Mouse (Mus musculus) stomach, embryonic 15.5 days (tissue): Measurements from ENCODE around the gene Fstl3. TPM values are rescaled to one million over a fixed set of nuclear protein-coding genes. Genes with fewer than 3 reads are reported as not detected.
"Not testable (repeated sequence)": the region's sequence is repeated elsewhere in the genome, so short reads cannot be mapped to it uniquely, and the experiment has no call there.

Experiments used
- ATAC-seq: fragments of 200-750 bp; cut with Nextera tagmentation; 2 replicates; pipeline ENCODE4 v1.8.0; 2017; ENCODE audit warnings: low read depth, moderate number of reproducible peaks, moderate TSS enrichment; ENCODE audit not compliant: insufficient read depth, low FRiP score
- H3K27ac ChIP-seq: fragments of 300-500 bp; sonication (generic); 2 replicates; pipeline ENCODE4 v1.5.1; 2015; ENCODE audit warnings: mild to moderate bottlenecking, inconsistent platforms
- H3K27me3 ChIP-seq: fragments of 300-500 bp; sonication (generic); replicated peaks from 2 replicates; pipeline ENCODE4 v1.6.1; 2015; ENCODE audit warnings: inconsistent platforms
- H3K36me3 ChIP-seq: fragments of 300-500 bp; sonication (generic); 2 replicates; pipeline ENCODE4 v1.6.1; 2015; ENCODE audit warnings: inconsistent platforms
- H3K4me1 ChIP-seq: fragments of 300-500 bp; sonication (generic); 2 replicates; pipeline ENCODE4 v1.6.1; 2015; ENCODE audit warnings: inconsistent platforms
- H3K4me2 ChIP-seq: fragments of 300-500 bp; sonication (generic); 2 replicates; pipeline ENCODE4 v1.6.1; 2015; ENCODE audit warnings: mild to moderate bottlenecking, inconsistent platforms
- H3K4me3 ChIP-seq: fragments of 300-500 bp; sonication (generic); replicated peaks from 2 replicates; pipeline ENCODE4 v1.5.1; 2015; ENCODE audit warnings: inconsistent platforms
- H3K9ac ChIP-seq: fragments of 300-500 bp; sonication (generic); 2 replicates; pipeline ENCODE4 v1.6.1; 2015; ENCODE audit warnings: inconsistent platforms
- H3K9me3 ChIP-seq: fragments of 300-500 bp; sonication (generic); 2 replicates; pipeline ENCODE4 v1.6.1; 2016; ENCODE audit warnings: inconsistent platforms
- WGBS: fragments of 180-500 bp; shearing (Covaris S2); methylation state at CpG from one replicate; pipeline ENCODE4 v1.1.7; 2015; 5-methylcytosine and 5-hydroxymethylcytosine counted together
- polyA plus RNA-seq: library from polyadenylated mRNA; unstranded; fragments of >200 nt; fragmentation: Nextera tagmentation; extraction: Ambion mirVana; gene quantifications from 2 replicates; pipeline ENCODE4 v1.2.1, GENCODE M21; 2015

Fstl3 gene
- polyA plus RNA-seq, 1 experiment from 2014 or later = 15.5 TPM

- peaks cover 12% of the 10 kb centered on the region; the same call in 1 of the 2 replicates for H3K9me3 ChIP-seq
- peaks cover 45% of the 10 kb centered on the region for H3K36me3 ChIP-seq
- H3K27me3 ChIP-seq = no peaks in the 10 kb centered on the region
- H3K4me2 ChIP-seq = no peak overlapping the region
- H3K4me1 ChIP-seq = peaks cover 6% of the 10 kb centered on the region; the same call in 1 of the 2 replicates
- no peak for ATAC-seq
- 91% methylated on average over 15 of the region's 15 CpGs for WGBS
- no peak overlapping the region for H3K9ac ChIP-seq
- H3K27ac ChIP-seq = no peak overlapping the region
- H3K4me3 ChIP-seq = no peak overlapping the region
These were observed 33.3 kb upstream of the Fstl3 start for GRCm38 (mm10) chr10:79743650-79744365.

GRCm38 (mm10) chr10:79745411-79745810 is 31.7 kb upstream of the Fstl3 start:
- no peak for ATAC-seq
- H3K4me2 ChIP-seq = peak overlapping the region; percentile 61
- peaks cover 6% of the 10 kb centered on the region; the same call in 1 of the 2 replicates for H3K4me1 ChIP-seq
- H3K27me3 ChIP-seq = no peaks in the 10 kb centered on the region
- H3K36me3 ChIP-seq = peaks cover 29% of the 10 kb centered on the region
- 87% methylated on average over 3 of the region's 3 CpGs for WGBS
- no peak overlapping the region for H3K27ac ChIP-seq
- H3K9me3 ChIP-seq = no peaks in the 10 kb centered on the region
- H3K4me3 ChIP-seq = peak overlapping the region; percentile 60
- no peak overlapping the region for H3K9ac ChIP-seq

- 3% methylated on average over 38 of the region's 38 CpGs for WGBS
- H3K27ac ChIP-seq = no peak within 1 kb of the TSS
- H3K9ac ChIP-seq = peak within 1 kb of the TSS; percentile 42
- H3K36me3 ChIP-seq = peaks cover 22% of the 10 kb centered on the region
- H3K9me3 ChIP-seq = no peaks in the 10 kb centered on the region
- H3K27me3 ChIP-seq = no peaks in the 10 kb centered on the region
- H3K4me3 ChIP-seq = peak within 1 kb of the TSS; percentile 60
- ATAC-seq = peak; percentile 98
- H3K4me2 ChIP-seq = peak within 1 kb of the TSS; percentile 61
- H3K4me1 ChIP-seq = peaks cover 6% of the 10 kb centered on the region; the same call in 1 of the 2 replicates
These were observed 30.9 kb upstream of the Fstl3 start, which contains the start of gene Polrmt for GRCm38 (mm10) chr10:79745898-79746773. Polrmt (minus strand) TSS chr10:79746581.

DNA sequence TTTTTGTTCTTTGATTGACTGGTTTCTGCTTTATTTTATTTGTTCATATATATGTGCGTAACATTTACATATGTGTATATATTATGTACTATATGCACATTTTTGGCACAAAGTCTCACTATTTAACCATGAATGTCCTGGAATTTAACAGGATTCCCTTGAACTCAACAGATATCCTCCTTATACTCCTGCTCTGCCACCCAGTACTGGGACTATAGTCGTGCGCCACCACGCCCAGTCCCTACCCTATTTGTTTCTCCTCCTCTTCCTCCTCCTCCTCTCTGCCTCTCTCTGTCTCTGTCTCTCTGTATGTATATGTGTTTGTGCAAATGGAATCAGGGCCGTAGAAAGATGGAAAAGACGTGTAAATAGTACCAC is 30.3 kb upstream of the Fstl3 start:
- 21% methylated on average over 6 of the region's 6 CpGs for WGBS
- H3K9ac ChIP-seq = no peak overlapping the region

DNA sequence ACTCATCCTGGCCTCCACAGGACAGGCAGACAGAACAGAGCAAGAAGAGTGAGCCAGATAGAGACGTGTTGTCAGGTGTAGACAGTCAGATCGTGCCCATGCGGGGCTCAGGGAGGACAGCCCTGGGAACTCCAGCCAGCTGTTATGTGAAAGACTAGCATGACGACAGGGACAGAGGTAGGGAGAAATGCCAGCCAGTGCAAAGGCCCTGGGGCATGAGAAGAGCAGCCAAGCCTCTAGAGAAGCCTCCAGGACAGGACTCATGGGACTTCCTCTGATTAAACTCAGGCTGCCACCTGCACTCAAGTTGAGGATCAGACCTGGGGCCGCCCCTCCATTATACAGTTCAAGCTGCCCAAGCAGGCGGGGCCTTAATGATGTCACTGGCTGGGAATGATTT is 28.6 kb upstream of the Fstl3 start:
- peaks cover 6% of the 10 kb centered on the region; the same call in 1 of the 2 replicates for H3K4me1 ChIP-seq
- no peak overlapping the region for H3K9ac ChIP-seq
- no peak overlapping the region for H3K4me3 ChIP-seq
- peaks cover under 1% of the 10 kb centered on the region; the same call in 1 of the 2 replicates for H3K36me3 ChIP-seq
- H3K9me3 ChIP-seq = no peaks in the 10 kb centered on the region
- no peaks in the 10 kb centered on the region for H3K27me3 ChIP-seq
- 79% methylated on average over 6 of the region's 6 CpGs for WGBS
- H3K4me2 ChIP-seq = no peak overlapping the region
- ATAC-seq = no peak
- no peak overlapping the region for H3K27ac ChIP-seq

More for the DNA sequence above, 30.3 kb upstream of the Fstl3 start:
- H3K4me3 ChIP-seq = no peak overlapping the region; the same call in 1 of the 2 replicates
- no peak overlapping the region for H3K27ac ChIP-seq
- peaks cover 16% of the 10 kb centered on the region for H3K36me3 ChIP-seq
- peak; percentile 54; the same call in 1 of the 2 replicates for ATAC-seq
- peak overlapping the region; percentile 52 for H3K4me2 ChIP-seq
- no peaks in the 10 kb centered on the region for H3K27me3 ChIP-seq
- peaks cover 6% of the 10 kb centered on the region; the same call in 1 of the 2 replicates for H3K4me1 ChIP-seq
- H3K9me3 ChIP-seq = no peaks in the 10 kb centered on the region

- Histone ChIP-seq H3K9me3 (no peaks in the 10 kb centered on the region), H3K4me3 (peak within 1 kb of the TSS; percentile 27), H3K4me1 (0 out of 2 replicates have a peak, but pooled peaks cover 4% of the 10 kb centered on the region), H3K9ac (0 out of 2 replicates have a peak within 1 kb of the TSS, but pooled peaks have one; percentile 16), H3K27ac (no peak within 1 kb of the TSS), H3K36me3 (peaks cover 28% of the 10 kb centered on the region), H3K27me3 (no peaks in the 10 kb centered on the region), H3K4me2 (peak within 1 kb of the TSS; percentile 63)
- ATAC-seq = peak; percentile 84
- WGBS = 1% methylated on average over 36 of the region's 36 CpGs
These were observed 22.1 kb upstream of the Fstl3 start, which contains the start of gene Fgf22 for GRCm38 (mm10) chr10:79754856-79755516. Fgf22 (plus strand) TSS chr10:79755076.

GRCm38 (mm10) chr10:79755854-79756253 is 21.2 kb upstream of the Fstl3 start:
- Histone ChIP-seq H3K4me3 (no peak overlapping the region), H3K36me3 (peaks cover 32% of the 10 kb centered on the region), H3K9me3 (no peaks in the 10 kb centered on the region), H3K4me2 (no peak overlapping the region), H3K27me3 (no peaks in the 10 kb centered on the region), H3K4me1 (0 out of 2 replicates have a peak, but pooled peaks cover 4% of the 10 kb centered on the region), H3K9ac (no peak overlapping the region), H3K27ac (no peak overlapping the region)
- ATAC-seq = no peak
- 82% methylated on average over 3 of the region's 3 CpGs for WGBS

GRCm38 (mm10) chr10:79756660-79757059 is 20.4 kb upstream of the Fstl3 start:
- Histone ChIP-seq H3K9ac (no peak overlapping the region), H3K4me2 (no peak overlapping the region), H3K27me3 (no peaks in the 10 kb centered on the region), H3K36me3 (peaks cover 40% of the 10 kb centered on the region), H3K9me3 (no peaks in the 10 kb centered on the region), H3K4me1 (0 out of 2 replicates have a peak, but pooled peaks cover 4% of the 10 kb centered on the region), H3K4me3 (no peak overlapping the region), H3K27ac (no peak overlapping the region)
- ATAC-seq = no peak
- 90% methylated on average over 24 of the region's 24 CpGs for WGBS

DNA sequence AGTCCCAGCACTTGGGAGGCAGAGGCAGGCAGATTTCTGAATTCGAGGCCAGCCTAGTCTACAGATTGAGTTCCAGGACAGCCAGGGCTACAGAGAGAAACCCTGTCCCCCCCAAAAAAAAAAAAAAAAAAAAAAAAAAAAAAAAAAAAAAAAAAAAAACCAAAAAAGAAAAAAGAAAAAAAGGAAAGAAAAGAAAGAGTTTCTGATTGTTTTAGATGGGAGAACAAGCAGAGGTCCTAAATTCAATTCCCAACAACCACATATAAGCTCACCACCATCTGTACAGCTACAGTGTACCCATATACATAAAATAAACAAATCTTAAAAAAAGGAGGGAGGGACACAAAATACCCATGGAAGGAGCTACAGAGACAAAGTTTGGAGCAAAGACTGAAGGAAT is 17.4 kb upstream of the Fstl3 start:
- not testable (repeated sequence) for H3K9me3 ChIP-seq, H3K27me3 ChIP-seq, H3K4me3 ChIP-seq, ATAC-seq, H3K9ac ChIP-seq, H3K27ac ChIP-seq, H3K4me2 ChIP-seq
- Histone ChIP-seq H3K36me3 (peaks cover 45% of the 10 kb centered on the region), H3K4me1 (peaks cover 17% of the 10 kb centered on the region; the same call in 1 of the 2 replicates)
- 100% methylated on average over 1 of the region's 1 CpGs for WGBS

GRCm38 (mm10) chr10:79760603-79761143 is 16.4 kb upstream of the Fstl3 start:
- Histone ChIP-seq H3K4me1 (peaks cover 22% of the 10 kb centered on the region), H3K27ac (no peak overlapping the region), H3K9ac (no peak overlapping the region), H3K4me2 (no peak overlapping the region), H3K36me3 (peaks cover 45% of the 10 kb centered on the region), H3K27me3 (no peaks in the 10 kb centered on the region), H3K9me3 (no peaks in the 10 kb centered on the region), H3K4me3 (no peak overlapping the region)
- WGBS = 88% methylated on average over 11 of the region's 11 CpGs
- no peak for ATAC-seq

GRCm38 (mm10) chr10:79762875-79763274 is 14.2 kb upstream of the Fstl3 start:
- Histone ChIP-seq H3K9ac (no peak overlapping the region), H3K9me3 (no peaks in the 10 kb centered on the region), H3K4me1 (peaks cover 27% of the 10 kb centered on the region), H3K27me3 (no peaks in the 10 kb centered on the region), H3K36me3 (peaks cover 31% of the 10 kb centered on the region), H3K4me2 (no peak overlapping the region), H3K4me3 (no peak overlapping the region), H3K27ac (no peak overlapping the region)
- 82% methylated on average over 3 of the region's 3 CpGs for WGBS
- ATAC-seq = no peak
